Mouse (Mus musculus) ES-CJ7 (cell line): Measurements from ENCODE around the gene Il20.

Experiments used
- DNase-seq: peaks from one replicate; pipeline ENCODE4 v3.0.0; 2011; ENCODE audit warnings: low read depth, low spot score

The Il20 gene

GRCm38 (mm10) chr1:130865541-130866221, 45.6 kb downstream of the Il20 start, which contains the start of gene Fcmr:
Fcmr (plus strand) TSS chr1:130865669.
- no peak for DNase-seq

GRCm38 (mm10) chr1:130864741-130865140, 46.5 kb downstream of the Il20 start:
- no peak for DNase-seq

GRCm38 (mm10) chr1:130864238-130864637, 47.0 kb downstream of the Il20 start:
- DNase-seq, result no peak

- no peak for DNase-seq
Observed at GRCm38 (mm10) chr1:130857456-130857855, 53.8 kb downstream of the Il20 start.
